Mouse (Mus musculus) lung, adult 2 months (tissue): ENCODE measurements at regions not wholly inside any gene's neighbourhood (a gene's known extent, or its start where the extent isn't known, plus 50 kb on each side); places are given as distances from the start of the nearest gene placed in this dataset.

Source experiments
- CTCF ChIP-seq: fragments of 200-500 bp; IDR thresholded peaks from 2 replicates; pipeline ENCODE4 v1.5.1; 2011; ENCODE audit warnings: mild to moderate bottlenecking, low read length, control low read depth; ENCODE audit not compliant: insufficient read depth
- POLR2A ChIP-seq: fragments of 200-500 bp; IDR thresholded peaks from 2 replicates; pipeline ENCODE4 v1.6.1; 2011; ENCODE audit warnings: low read depth, mild to moderate bottlenecking, control low read depth, low read length, borderline replicate concordance; ENCODE audit errors: extremely low read depth

- TF ChIP-seq POLR2A, result no peak
- no peak for TF ChIP-seq CTCF
Observed at GRCm38 (mm10) chr4:54780511-54780910, 164.3 kb upstream of the Zfp462 start.
